Mouse (Mus musculus) lung, embryonic 14.5 days (tissue): ENCODE results near the gene Lrrn4. TPM values are rescaled to one million over a fixed set of nuclear protein-coding genes. Genes with fewer than 3 reads are reported as not detected.

Source experiments
- ATAC-seq: fragments of 200-750 bp; cut with Nextera tagmentation; 2 replicates; pipeline ENCODE4 v1.8.0; 2017; ENCODE audit warnings: mild to moderate bottlenecking, moderate TSS enrichment, moderate library complexity; ENCODE audit not compliant: insufficient read depth
- DNase-seq: peaks from one replicate; pipeline ENCODE4 v3.0.0-alpha.2; 2015
- H3K27ac ChIP-seq: fragments of 300-500 bp; sonication (generic); 2 replicates; pipeline ENCODE4 v1.5.1; 2014; ENCODE audit warnings: low read depth, mild to moderate bottlenecking, moderate library complexity
- H3K27me3 ChIP-seq: fragments of 300-500 bp; sonication (generic); 2 replicates; pipeline ENCODE4 v1.6.1; 2014; ENCODE audit warnings: low read length, control low read depth; ENCODE audit not compliant: insufficient read depth
- H3K36me3 ChIP-seq: fragments of 300-500 bp; sonication (generic); 2 replicates; pipeline ENCODE4 v1.6.1; 2014; ENCODE audit warnings: control low read depth; ENCODE audit not compliant: insufficient read depth
- H3K4me1 ChIP-seq: fragments of 300-500 bp; sonication (generic); 2 replicates; pipeline ENCODE4 v1.6.1; 2014; ENCODE audit warnings: antibody characterized with exemption, control low read depth; ENCODE audit not compliant: insufficient read depth
- H3K4me2 ChIP-seq: fragments of 300-500 bp; sonication (generic); 2 replicates; pipeline ENCODE4 v1.6.1; 2014; ENCODE audit warnings: mild to moderate bottlenecking
- H3K4me3 ChIP-seq: fragments of 300-500 bp; sonication (generic); 2 replicates; pipeline ENCODE4 v1.5.1; 2014; ENCODE audit warnings: low read depth, low read length
- H3K9ac ChIP-seq: fragments of 300-500 bp; sonication (generic); 2 replicates; pipeline ENCODE4 v1.6.1; 2014
- H3K9me3 ChIP-seq: fragments of 300-500 bp; sonication (generic); 2 replicates; pipeline ENCODE4 v1.6.1; 2016; ENCODE audit warnings: low read depth, low read length, control low read depth
- CTCF ChIP-seq: IDR thresholded peaks from 2 replicates; pipeline ENCODE4 v1.5.1; 2016; ENCODE audit warnings: antibody characterized with exemption, low read depth
- WGBS: fragments of 180-500 bp; shearing (Covaris S2); extraction: QIAGEN DNeasy Blood & Tissue Kit; methylation state at CpG from one replicate; pipeline ENCODE4 v1.1.7; 2014; 5-methylcytosine and 5-hydroxymethylcytosine counted together
- polyA plus RNA-seq: library from polyadenylated mRNA; unstranded; fragments of >200 nt; fragmentation: Nextera tagmentation; extraction: Ambion mirVana; gene quantifications from 2 replicates; pipeline ENCODE4 v1.2.1, GENCODE M21; 2014

Lrrn4 gene
- polyA plus RNA-seq, 1 experiment from 2014 or later, result 4.7 TPM

- ATAC-seq (no peak), DNase-seq (no peak)
- H3K4me3 ChIP-seq, result no peak overlapping the region
- H3K36me3 ChIP-seq, result no peaks in the 10 kb centered on the region
- no peak overlapping the region for H3K27ac ChIP-seq
- H3K9me3 ChIP-seq, result no peaks in the 10 kb centered on the region
- H3K4me2 ChIP-seq, result no peak overlapping the region
- TF ChIP-seq CTCF, result no peak
- H3K27me3 ChIP-seq, result no peaks in the 10 kb centered on the region
- no peaks in the 10 kb centered on the region for H3K4me1 ChIP-seq
- H3K9ac ChIP-seq, result no peak overlapping the region
- 70% methylated on average over 5 of the region's 5 CpGs for WGBS
These were observed 13.1 kb upstream of the Lrrn4 start for GRCm38 (mm10) chr2:132893826-132894225.

- no peak overlapping the region for H3K4me2 ChIP-seq
- H3K27me3 ChIP-seq, result peaks cover 16% of the 10 kb centered on the region; the same call in 1 of the 2 replicates
- ATAC-seq (no peak), DNase-seq (no peak)
- H3K4me1 ChIP-seq, result no peaks in the 10 kb centered on the region
- H3K9ac ChIP-seq, result no peak overlapping the region
- no peak overlapping the region for H3K4me3 ChIP-seq
- WGBS, result 78% methylated on average over 7 of the region's 7 CpGs
- H3K9me3 ChIP-seq, result no peaks in the 10 kb centered on the region
- no peak overlapping the region for H3K27ac ChIP-seq
- no peak for TF ChIP-seq CTCF
- no peaks in the 10 kb centered on the region for H3K36me3 ChIP-seq
These were observed 4.6 kb upstream of the Lrrn4 start for GRCm38 (mm10) chr2:132885312-132885711.

- Histone ChIP-seq H3K4me2 (no peak overlapping the region), H3K36me3 (no peaks in the 10 kb centered on the region), H3K4me3 (no peak overlapping the region), H3K27me3 (peaks cover 20% of the 10 kb centered on the region; the same call in 1 of the 2 replicates), H3K9ac (no peak overlapping the region), H3K9me3 (no peaks in the 10 kb centered on the region), H3K27ac (no peak overlapping the region), H3K4me1 (no peaks in the 10 kb centered on the region)
- no peak for TF ChIP-seq CTCF
- WGBS, result 24% methylated on average over 8 of the region's 8 CpGs
- ATAC-seq (peak; percentile 48), DNase-seq (peak; percentile 50)
These were observed 3.7 kb upstream of the Lrrn4 start for GRCm38 (mm10) chr2:132884303-132884967.

GRCm38 (mm10) chr2:132879261-132880044 is 1.2 kb downstream of the Lrrn4 start:
- Histone ChIP-seq H3K9me3 (no peaks in the 10 kb centered on the region), H3K9ac (peak overlapping the region; percentile 34; the same call in 1 of the 2 replicates), H3K4me2 (peak overlapping the region; percentile 93), H3K36me3 (no peaks in the 10 kb centered on the region), H3K4me1 (no peaks in the 10 kb centered on the region), H3K4me3 (peak overlapping the region; percentile 46), H3K27me3 (peaks cover 38% of the 10 kb centered on the region; the same call in 1 of the 2 replicates), H3K27ac (no peak overlapping the region)
- TF ChIP-seq CTCF, result no peak
- under 1% methylated on average over 58 of the region's 58 CpGs for WGBS
- ATAC-seq (peak; percentile 82), DNase-seq (peak; percentile 83)

GRCm38 (mm10) chr2:132876991-132877390 is 3.7 kb downstream of the Lrrn4 start:
- ATAC-seq, result no peak
- DNase-seq, result no peak
- Histone ChIP-seq H3K9me3 (no peaks in the 10 kb centered on the region), H3K4me1 (no peaks in the 10 kb centered on the region), H3K27ac (no peak overlapping the region), H3K27me3 (peaks cover 38% of the 10 kb centered on the region; the same call in 1 of the 2 replicates), H3K4me2 (no peak overlapping the region), H3K9ac (no peak overlapping the region), H3K4me3 (no peak overlapping the region), H3K36me3 (no peaks in the 10 kb centered on the region)
- TF ChIP-seq CTCF, result no peak
- 48% methylated on average over 1 of the region's 1 CpGs for WGBS

- no peak; the same call in 1 of the 2 replicates for ATAC-seq
- 74% methylated on average over 10 of the region's 10 CpGs for WGBS
- H3K27ac ChIP-seq, result no peak overlapping the region
- no peak for TF ChIP-seq CTCF
- H3K9me3 ChIP-seq, result no peaks in the 10 kb centered on the region
- no peak overlapping the region for H3K4me2 ChIP-seq
- H3K27me3 ChIP-seq, result peaks cover 11% of the 10 kb centered on the region; the same call in 1 of the 2 replicates
- H3K4me1 ChIP-seq, result no peaks in the 10 kb centered on the region
- no peak overlapping the region for H3K9ac ChIP-seq
- H3K4me3 ChIP-seq, result no peak overlapping the region
- H3K36me3 ChIP-seq, result no peaks in the 10 kb centered on the region
- DNase-seq, result peak; percentile 38
These were observed 6.9 kb downstream of the Lrrn4 start for GRCm38 (mm10) chr2:132873657-132874326.

- Histone ChIP-seq H3K36me3 (peaks cover 9% of the 10 kb centered on the region; the same call in 1 of the 2 replicates), H3K27me3 (no peaks in the 10 kb centered on the region), H3K9me3 (no peaks in the 10 kb centered on the region), H3K4me2 (no peak overlapping the region), H3K4me3 (no peak overlapping the region), H3K9ac (no peak overlapping the region), H3K27ac (no peak overlapping the region), H3K4me1 (no peaks in the 10 kb centered on the region)
- WGBS, result 63% methylated on average over 3 of the region's 3 CpGs
- TF ChIP-seq CTCF, result no peak
- no peak for DNase-seq
- ATAC-seq, result no peak
These were observed 9.0 kb downstream of the Lrrn4 start for GRCm38 (mm10) chr2:132871663-132872062.
